In genomic region chr10:75026491-75026890, GRCm38 (mm10) we compare ENCODE assay signal across 27 mouse cellular contexts. TPM values are rescaled to one million over a fixed set of nuclear protein-coding genes. Genes with fewer than 3 reads are reported as not detected.
DNase-seq lines count a peak whose midpoint lies in the region; ATAC-seq and TF ChIP-seq lines count a peak whose summit lies in the region.
"Had no signal": no experiment of that assay in that cellular context is flagged by ENCODE, and none has a peak within 500 bp of the region (broad histone marks: within the 10 kb centered on the region; RNA-seq: fewer than 3 reads in every experiment).

No protein-coding gene starts in this region.

- peak; percentile 46; the same call in 1 of the 2 replicates for ATAC-seq in forebrain, embryonic 13.5 days
- ATAC-seq in forebrain, postnatal 0 days = no peak
- ATAC-seq in hindbrain, embryonic 16.5 days = peak; percentile 54; the same call in 1 of the 2 replicates
- ATAC-seq in hindbrain, embryonic 11.5 days (ENCODE audit: low FRiP score) = no peak
- ATAC-seq in embryonic facial prominence, embryonic 15.5 days (ENCODE audit: insufficient number of reproducible peaks, low FRiP score, low TSS enrichment, low read depth) = 0 out of 2 replicates have a peak, but pooled peaks have one; percentile 21
- ATAC-seq: activated CD4-positive, CD25-positive, alpha-beta regulatory T cell, adult 4 months; inflammation-experienced regulatory T-cells, adult 6 months; Patski had no signal

- WGBS in forebrain, embryonic 13.5 days = 52% methylated on average over 8 of the region's 8 CpGs
- 45% methylated on average over 8 of the region's 8 CpGs for WGBS in forebrain, postnatal 0 days
- whole genome bisulfite sequencing in hindbrain, embryonic 16.5 days = 43% methylated on average over 8 of the region's 8 CpGs
- 66% methylated on average over 8 of the region's 8 CpGs for WGBS in hindbrain, embryonic 11.5 days
- 63% methylated on average over 8 of the region's 8 CpGs for WGBS in embryonic facial prominence, embryonic 15.5 days

- H3K27me3 ChIP-seq in forebrain, embryonic 13.5 days = no peaks in the 10 kb centered on the region
- H3K27me3 ChIP-seq in forebrain, postnatal 0 days (ENCODE audit: insufficient read depth, low read length) = no peaks in the 10 kb centered on the region
- H3K27me3 ChIP-seq in hindbrain, embryonic 16.5 days (replicated peaks; ENCODE audit: control insufficient read depth, insufficient read depth, low read length) = no peaks in the 10 kb centered on the region
- H3K27me3 ChIP-seq in hindbrain, embryonic 11.5 days (ENCODE audit: control insufficient read depth, insufficient read depth, low read length) = no peaks in the 10 kb centered on the region
- H3K27me3 ChIP-seq in embryonic facial prominence, embryonic 15.5 days = 0 out of 2 replicates have a peak, but pooled peaks cover 3% of the 10 kb centered on the region
- H3K27me3 ChIP-seq: embryonic facial prominence, embryonic 13.5 days; forebrain, embryonic 12.5 days; Patski had no signal

- H3K9ac ChIP-seq in forebrain, embryonic 13.5 days = no peak overlapping the region
- no peak overlapping the region for H3K9ac ChIP-seq in forebrain, postnatal 0 days
- H3K9ac ChIP-seq in hindbrain, embryonic 16.5 days (ENCODE audit: low read depth, low read length) = no peak overlapping the region
- H3K9ac ChIP-seq in hindbrain, embryonic 11.5 days (ENCODE audit: low read depth, low read length) = no peak overlapping the region
- no peak overlapping the region for H3K9ac ChIP-seq in embryonic facial prominence, embryonic 15.5 days
- H3K9ac ChIP-seq: embryonic facial prominence, embryonic 13.5 days; forebrain, embryonic 12.5 days; hindbrain, embryonic 13.5 days had no signal

- H3K27ac ChIP-seq in forebrain, embryonic 13.5 days = no peak overlapping the region
- no peak overlapping the region for H3K27ac ChIP-seq in forebrain, postnatal 0 days (ENCODE audit: low read depth, low read length)
- H3K27ac ChIP-seq in hindbrain, embryonic 16.5 days (ENCODE audit: low read depth, low read length) = no peak overlapping the region
- no peak overlapping the region for H3K27ac ChIP-seq in hindbrain, embryonic 11.5 days (ENCODE audit: low read depth, low read length)
- H3K27ac ChIP-seq in embryonic facial prominence, embryonic 15.5 days (replicated peaks) = no peak overlapping the region
- H3K27ac ChIP-seq: embryonic facial prominence, embryonic 13.5 days; forebrain, embryonic 12.5 days; heart, embryonic 10.5 days; hindbrain, embryonic 13.5 days had no signal

- no peaks in the 10 kb centered on the region for H3K9me3 ChIP-seq in forebrain, embryonic 13.5 days (replicated peaks)
- no peaks in the 10 kb centered on the region for H3K9me3 ChIP-seq in forebrain, postnatal 0 days (ENCODE audit: low read length)
- no peaks in the 10 kb centered on the region for H3K9me3 ChIP-seq in hindbrain, embryonic 16.5 days (ENCODE audit: control insufficient read depth, low read length)
- H3K9me3 ChIP-seq in hindbrain, embryonic 11.5 days (ENCODE audit: control insufficient read depth, low read length) = no peaks in the 10 kb centered on the region
- H3K9me3 ChIP-seq in embryonic facial prominence, embryonic 15.5 days (replicated peaks) = no peaks in the 10 kb centered on the region
- H3K9me3 ChIP-seq: embryonic facial prominence, embryonic 13.5 days; forebrain, embryonic 12.5 days; heart, embryonic 10.5 days; hindbrain, embryonic 13.5 days had no signal

- no peak for TF ChIP-seq CTCF in forebrain, postnatal 0 days (IDR thresholded peaks at IDR 0.05; ENCODE audit: low read depth)

- no peak overlapping the region for H3K4me3 ChIP-seq in forebrain, embryonic 13.5 days
- H3K4me3 ChIP-seq in forebrain, postnatal 0 days (ENCODE audit: low read depth, low read length) = no peak overlapping the region
- H3K4me3 ChIP-seq in hindbrain, embryonic 16.5 days (ENCODE audit: low read length) = no peak overlapping the region
- H3K4me3 ChIP-seq in hindbrain, embryonic 11.5 days (ENCODE audit: low read depth, low read length) = no peak overlapping the region
- H3K4me3 ChIP-seq in embryonic facial prominence, embryonic 15.5 days (replicated peaks) = no peak overlapping the region
- H3K4me3 ChIP-seq: embryonic facial prominence, embryonic 13.5 days; erythroblast, embryonic 14.5 days; forebrain, embryonic 12.5 days; heart, embryonic 10.5 days; hindbrain, embryonic 13.5 days had no signal

- no peak overlapping the region for H3K4me2 ChIP-seq in forebrain, embryonic 13.5 days
- no peak overlapping the region for H3K4me2 ChIP-seq in forebrain, postnatal 0 days (ENCODE audit: low read depth)
- no peak overlapping the region for H3K4me2 ChIP-seq in hindbrain, embryonic 16.5 days (ENCODE audit: low read length)
- no peak overlapping the region for H3K4me2 ChIP-seq in hindbrain, embryonic 11.5 days (replicated peaks; ENCODE audit: low read depth, low read length)
- no peak overlapping the region for H3K4me2 ChIP-seq in embryonic facial prominence, embryonic 15.5 days (replicated peaks)
- H3K4me2 ChIP-seq: embryonic facial prominence, embryonic 13.5 days; forebrain, embryonic 12.5 days; hindbrain, embryonic 13.5 days had no signal

- no peaks in the 10 kb centered on the region for H3K36me3 ChIP-seq in forebrain, embryonic 13.5 days (ENCODE audit: poor library complexity, severe bottlenecking)
- no peaks in the 10 kb centered on the region for H3K36me3 ChIP-seq in forebrain, postnatal 0 days (ENCODE audit: insufficient read depth)
- no peaks in the 10 kb centered on the region for H3K36me3 ChIP-seq in hindbrain, embryonic 16.5 days (ENCODE audit: control insufficient read depth, insufficient read depth, low read length)
- no peaks in the 10 kb centered on the region for H3K36me3 ChIP-seq in hindbrain, embryonic 11.5 days (ENCODE audit: control insufficient read depth, insufficient read depth, low read length)
- H3K36me3 ChIP-seq in embryonic facial prominence, embryonic 15.5 days = no peaks in the 10 kb centered on the region
- H3K36me3 ChIP-seq: embryonic facial prominence, embryonic 13.5 days; forebrain, embryonic 12.5 days; heart, embryonic 10.5 days; hindbrain, embryonic 13.5 days had no signal

- no peak for DNase-seq in forebrain, postnatal 0 days
- no peak for DNase-seq in hindbrain, embryonic 11.5 days (ENCODE audit: low spot score)
- DNase-seq in urinary bladder, postnatal 14 days (ENCODE audit: low spot score) = no peak
- DNase-seq in spleen, postnatal 14 days (ENCODE audit: low spot score in 2 of 2) = no peak
- DNase-seq: adrenal gland, postnatal 14 days; cerebellum, adult 11-12 months; cerebellum, adult 9-10 months; cerebellum, postnatal 25 days; gastrocnemius, postnatal 10 days; heart, adult 18-20 months; heart, postnatal 10 days; heart, postnatal 4 days had no signal

- H3K4me1 ChIP-seq in forebrain, embryonic 13.5 days = no peaks in the 10 kb centered on the region
- H3K4me1 ChIP-seq in forebrain, postnatal 0 days (ENCODE audit: insufficient read depth) = no peaks in the 10 kb centered on the region
- no peaks in the 10 kb centered on the region for H3K4me1 ChIP-seq in hindbrain, embryonic 16.5 days (ENCODE audit: control insufficient read depth, insufficient read depth, low read depth, low read length)
- no peaks in the 10 kb centered on the region for H3K4me1 ChIP-seq in hindbrain, embryonic 11.5 days (replicated peaks; ENCODE audit: control insufficient read depth, insufficient read depth, low read length)
- no peaks in the 10 kb centered on the region for H3K4me1 ChIP-seq in embryonic facial prominence, embryonic 15.5 days
- H3K4me1 ChIP-seq: embryonic facial prominence, embryonic 13.5 days; heart, embryonic 10.5 days had no signal

RNA-seq across cellular contexts. Expression of gene Rsph14, which starts 5.9 kb away (rescaled TPM):
- 0.31 and 0.67 TPM in 2 replicates for polyA plus RNA-seq in forebrain, embryonic 13.5 days (2015; fragmentation: Nextera tagmentation; extraction: Ambion mirVana)
- 0.23 and 0.24 TPM in 2 replicates for total RNA-seq in forebrain, postnatal 0 days (2014; rRNA removed)
- polyA plus RNA-seq in forebrain, postnatal 0 days (2015; fragmentation: Nextera tagmentation; extraction: Ambion mirVana) = 0.90 and 1.1 TPM in 2 replicates
- 0.49 and 0.81 TPM in 2 replicates for polyA plus RNA-seq in hindbrain, embryonic 16.5 days (2015; fragmentation: Nextera tagmentation; extraction: Ambion mirVana)
- 0.15 and 0.46 TPM in 2 replicates for polyA plus RNA-seq in hindbrain, embryonic 11.5 days (2014; fragmentation: Nextera tagmentation; extraction: Ambion mirVana)
- polyA plus RNA-seq in embryonic facial prominence, embryonic 15.5 days (2015; fragmentation: Nextera tagmentation; extraction: Ambion mirVana) = 5.2 and 6.9 TPM in 2 replicates
- total RNA-seq: gastrocnemius, postnatal 10 days; gastrocnemius, postnatal 4 days; heart, adult 18-20 months; heart, postnatal 10 days; heart, postnatal 4 days; MEL had no signal
- polyA plus RNA-seq: activated CD4-positive, CD25-positive, alpha-beta regulatory T cell, adult 4 months; C2C12; embryonic facial prominence, embryonic 13.5 days; erythroblast, embryonic 14.5 days; heart, embryonic 10.5 days; heart, embryonic 14.5 days; inflammation-experienced regulatory T-cells, adult 6 months; Patski had no signal

RNA-seq across cellular contexts. Expression of gene Rab36, which starts 10.4 kb away (rescaled TPM):
- polyA plus RNA-seq in forebrain, embryonic 13.5 days (2015; fragmentation: Nextera tagmentation; extraction: Ambion mirVana) = 11.3 and 14.4 TPM in 2 replicates
- total RNA-seq in forebrain, postnatal 0 days (2014; rRNA removed) = 20.1 and 24.4 TPM in 2 replicates
- polyA plus RNA-seq in forebrain, postnatal 0 days (2015; fragmentation: Nextera tagmentation; extraction: Ambion mirVana) = 17.9 and 26.8 TPM in 2 replicates
- 19.5 and 22.2 TPM in 2 replicates for polyA plus RNA-seq in hindbrain, embryonic 16.5 days (2015; fragmentation: Nextera tagmentation; extraction: Ambion mirVana)
- 6.8 and 9.3 TPM in 2 replicates for polyA plus RNA-seq in hindbrain, embryonic 11.5 days (2014; fragmentation: Nextera tagmentation; extraction: Ambion mirVana)
- polyA plus RNA-seq in embryonic facial prominence, embryonic 15.5 days (2015; fragmentation: Nextera tagmentation; extraction: Ambion mirVana) = 10.6 and 15.0 TPM in 2 replicates
- total RNA-seq: MEL had no signal
- polyA plus RNA-seq: erythroblast, embryonic 14.5 days had no signal

RNA-seq across cellular contexts. Expression of gene Bcr, which starts 33.9 kb away (rescaled TPM):
- polyA plus RNA-seq in forebrain, embryonic 13.5 days (2015; fragmentation: Nextera tagmentation; extraction: Ambion mirVana) = 11.5 and 13.5 TPM in 2 replicates
- total RNA-seq in forebrain, postnatal 0 days (2014; rRNA removed) = 44.9 and 49.6 TPM in 2 replicates
- 6.9 and 10.1 TPM in 2 replicates for polyA plus RNA-seq in forebrain, postnatal 0 days (2015; fragmentation: Nextera tagmentation; extraction: Ambion mirVana)
- polyA plus RNA-seq in hindbrain, embryonic 16.5 days (2015; fragmentation: Nextera tagmentation; extraction: Ambion mirVana) = 11.5 and 13.6 TPM in 2 replicates
- polyA plus RNA-seq in hindbrain, embryonic 11.5 days (2014; fragmentation: Nextera tagmentation; extraction: Ambion mirVana) = 10.5 and 15.2 TPM in 2 replicates
- 7.5 and 9.2 TPM in 2 replicates for polyA plus RNA-seq in embryonic facial prominence, embryonic 15.5 days (2015; fragmentation: Nextera tagmentation; extraction: Ambion mirVana)
- total RNA-seq: MEL had no signal

RNA-seq across cellular contexts. Expression of gene Gnaz, which starts 59.5 kb away (rescaled TPM):
- polyA plus RNA-seq in forebrain, embryonic 13.5 days (2015; fragmentation: Nextera tagmentation; extraction: Ambion mirVana) = 18.3 and 20.9 TPM in 2 replicates
- 127 and 140 TPM in 2 replicates for total RNA-seq in forebrain, postnatal 0 days (2014; rRNA removed)
- polyA plus RNA-seq in forebrain, postnatal 0 days (2015; fragmentation: Nextera tagmentation; extraction: Ambion mirVana) = 76.7 and 106 TPM in 2 replicates
- polyA plus RNA-seq in hindbrain, embryonic 16.5 days (2015; fragmentation: Nextera tagmentation; extraction: Ambion mirVana) = 87.3 and 96.0 TPM in 2 replicates
- 14.0 and 14.7 TPM in 2 replicates for polyA plus RNA-seq in hindbrain, embryonic 11.5 days (2014; fragmentation: Nextera tagmentation; extraction: Ambion mirVana)
- polyA plus RNA-seq in embryonic facial prominence, embryonic 15.5 days (2015; fragmentation: Nextera tagmentation; extraction: Ambion mirVana) = 4.0 and 5.8 TPM in 2 replicates
- total RNA-seq: MEL had no signal
- polyA plus RNA-seq: activated CD4-positive, CD25-positive, alpha-beta regulatory T cell, adult 4 months; inflammation-experienced regulatory T-cells, adult 6 months had no signal

Comparison
In these comparisons a context has a peak if more than half of its experiments do, and no peak if none do; other contexts are left out.
1. ATAC-seq: peak in forebrain, embryonic 13.5 days (single experiment), hindbrain, embryonic 16.5 days (single experiment) and embryonic facial prominence, embryonic 15.5 days (single experiment); none in forebrain, postnatal 0 days (single experiment) and hindbrain, embryonic 11.5 days (single experiment).